Comparison of ENCODE assay signal across 8 mouse cellular contexts in genomic region chr2:27973840-27974239, GRCm38 (mm10).
DNase-seq lines count a peak whose midpoint lies in the region; ATAC-seq lines count a peak whose summit lies in the region.

No protein-coding gene starts in this region.

- 62% methylated on average over 3 of the region's 3 CpGs for WGBS in hindbrain, embryonic 14.5 days
- 46% methylated on average over 3 of the region's 3 CpGs for WGBS in hindbrain, embryonic 16.5 days
- WGBS in limb, embryonic 10.5 days, result 47% methylated on average over 3 of the region's 3 CpGs

- H3K4me2 ChIP-seq in hindbrain, embryonic 14.5 days (replicated peaks), result no peak overlapping the region
- H3K4me2 ChIP-seq in hindbrain, embryonic 16.5 days (ENCODE audit: low read length), result no peak overlapping the region

- no peaks in the 10 kb centered on the region for H3K27me3 ChIP-seq in hindbrain, embryonic 14.5 days (ENCODE audit: control insufficient read depth, insufficient read depth, low read length)
- no peaks in the 10 kb centered on the region for H3K27me3 ChIP-seq in hindbrain, embryonic 16.5 days (replicated peaks; ENCODE audit: control insufficient read depth, insufficient read depth, low read length)
- H3K27me3 ChIP-seq in limb, embryonic 10.5 days (ENCODE audit: low read depth, poor library complexity, severe bottlenecking), result no peaks in the 10 kb centered on the region

- no peak for ATAC-seq in hindbrain, embryonic 14.5 days (ENCODE audit: low FRiP score)
- no peak for ATAC-seq in hindbrain, embryonic 16.5 days

- no peak overlapping the region for H3K4me3 ChIP-seq in hindbrain, embryonic 14.5 days (replicated peaks; ENCODE audit: low read length)
- H3K4me3 ChIP-seq in hindbrain, embryonic 16.5 days (ENCODE audit: low read length), result no peak overlapping the region
- no peak overlapping the region for H3K4me3 ChIP-seq in limb, embryonic 10.5 days

- H3K27ac ChIP-seq in hindbrain, embryonic 14.5 days, result no peak overlapping the region
- H3K27ac ChIP-seq in hindbrain, embryonic 16.5 days (ENCODE audit: low read depth, low read length), result no peak overlapping the region
- H3K27ac ChIP-seq in limb, embryonic 10.5 days, result no peak overlapping the region

- H3K9me3 ChIP-seq in hindbrain, embryonic 14.5 days (ENCODE audit: control insufficient read depth, low read length), result no peaks in the 10 kb centered on the region
- H3K9me3 ChIP-seq in hindbrain, embryonic 16.5 days (ENCODE audit: control insufficient read depth, low read length), result no peaks in the 10 kb centered on the region
- no peaks in the 10 kb centered on the region for H3K9me3 ChIP-seq in limb, embryonic 10.5 days (replicated peaks)

- DNase-seq in hindbrain, embryonic 14.5 days (ENCODE audit: low spot score), result peak; percentile 73
- DNase-seq in ZHBTc4 (ENCODE audit: low read depth, low spot score), result peak; percentile 61
- DNase-seq in embryo, embryonic 10.5 days (ENCODE audit: low spot score), result peak; percentile 80
- peak; percentile 66 to 80 for DNase-seq in heart, postnatal 14 days
- DNase-seq in limb, embryonic 10.5 days (ENCODE audit: low spot score), result peak; percentile 81
- peak; percentile 58 for DNase-seq in ovary, postnatal 36 days (ENCODE audit: low spot score)
- DNase-seq in urinary bladder, postnatal 14 days (ENCODE audit: low spot score), result peak; percentile 66

- H3K9ac ChIP-seq in hindbrain, embryonic 14.5 days, result no peak overlapping the region
- no peak overlapping the region for H3K9ac ChIP-seq in hindbrain, embryonic 16.5 days (ENCODE audit: low read depth, low read length)

- H3K36me3 ChIP-seq in hindbrain, embryonic 14.5 days (replicated peaks; ENCODE audit: control insufficient read depth, insufficient read depth), result no peaks in the 10 kb centered on the region
- no peaks in the 10 kb centered on the region for H3K36me3 ChIP-seq in hindbrain, embryonic 16.5 days (ENCODE audit: control insufficient read depth, insufficient read depth, low read length)
- peaks cover 20% of the 10 kb centered on the region for H3K36me3 ChIP-seq in limb, embryonic 10.5 days

- no peaks in the 10 kb centered on the region for H3K4me1 ChIP-seq in hindbrain, embryonic 14.5 days (replicated peaks; ENCODE audit: control insufficient read depth, insufficient read depth, low read length)
- H3K4me1 ChIP-seq in hindbrain, embryonic 16.5 days (ENCODE audit: control insufficient read depth, insufficient read depth, low read depth, low read length), result peaks cover 4% of the 10 kb centered on the region; the same call in 1 of the 2 replicates
- H3K4me1 ChIP-seq in limb, embryonic 10.5 days, result peaks cover 5% of the 10 kb centered on the region; the same call in 1 of the 2 replicates

- intact Hi-C loops in heart, postnatal 14 days (cut with DNase I), result loop anchor here (1.0 to 2.0 kb wide), 3 partner anchors 48 to 421 kb away; no protein-coding TSS in a partner anchor
